Mouse (Mus musculus): ENCODE results near the gene Isoc2a. TPM values are rescaled to one million over a fixed set of nuclear protein-coding genes. Genes with fewer than 3 reads are reported as not detected.

Isoc2a gene
- total and polyA plus RNA-seq, 3 experiments, result 29.3 to 55.5 (median 48.9) TPM

- DNase-seq, result no peak
- intact Hi-C loops (cut with DNase I), result no loop called here
- TF ChIP-seq EP300 (IDR thresholded peaks at IDR 0.05; ENCODE audit: insufficient read depth, low read depth, low read length) (no peak), POLR2A (IDR thresholded peaks at IDR 0.05; ENCODE audit: insufficient read depth, low read depth, low read length) (no peak), CTCF (IDR thresholded peaks at IDR 0.05) (no peak)
- Histone ChIP-seq H3K79me2 (replicated peaks; ENCODE audit: control insufficient read depth, insufficient read depth, low read length) (no peaks in the 10 kb centered on the region), H3K4me3 (no peak overlapping the region), H3K27me3 (ENCODE audit: control insufficient read depth, insufficient read depth, low read length) (peaks cover 13% of the 10 kb centered on the region), H3K9ac (ENCODE audit: low read depth, low read length) (no peak overlapping the region), H3K4me1 (ENCODE audit: control insufficient read depth, insufficient read depth, low read length) (no peaks in the 10 kb centered on the region), H3K36me3 (ENCODE audit: control insufficient read depth, insufficient read depth, low read length) (no peaks in the 10 kb centered on the region), H3K27ac (no peak overlapping the region)
- 2% methylated on average over 16 of the region's 16 CpGs for WGBS
Observed at GRCm38 (mm10) chr7:4842634-4843131, 34.3 kb upstream of the Isoc2a start.

GRCm38 (mm10) chr7:4843604-4844244 is 33.2 kb upstream of the Isoc2a start:
- Histone ChIP-seq H3K9ac (ENCODE audit: low read depth, low read length) (no peak overlapping the region), H3K4me1 (ENCODE audit: control insufficient read depth, insufficient read depth, low read length) (no peaks in the 10 kb centered on the region), H3K36me3 (ENCODE audit: control insufficient read depth, insufficient read depth, low read length) (no peaks in the 10 kb centered on the region), H3K4me3 (no peak overlapping the region), H3K27me3 (ENCODE audit: control insufficient read depth, insufficient read depth, low read length) (peaks cover 12% of the 10 kb centered on the region), H3K79me2 (replicated peaks; ENCODE audit: control insufficient read depth, insufficient read depth, low read length) (no peaks in the 10 kb centered on the region), H3K27ac (no peak overlapping the region)
- WGBS, result 1% methylated on average over 34 of the region's 34 CpGs
- DNase-seq, result no peak
- TF ChIP-seq CTCF (IDR thresholded peaks at IDR 0.05) (no peak), EP300 (IDR thresholded peaks at IDR 0.05; ENCODE audit: insufficient read depth, low read depth, low read length) (no peak), POLR2A (IDR thresholded peaks at IDR 0.05; ENCODE audit: insufficient read depth, low read depth, low read length) (no peak)
- intact Hi-C loops (cut with DNase I), result no loop called here

- Histone ChIP-seq H3K4me1 (ENCODE audit: control insufficient read depth, insufficient read depth, low read length) (no peaks in the 10 kb centered on the region), H3K27ac (no peak within 1 kb of the TSS), H3K36me3 (ENCODE audit: control insufficient read depth, insufficient read depth, low read length) (no peaks in the 10 kb centered on the region), H3K27me3 (ENCODE audit: control insufficient read depth, insufficient read depth, low read length) (peaks cover 12% of the 10 kb centered on the region), H3K9ac (ENCODE audit: low read depth, low read length) (no peak within 1 kb of the TSS), H3K4me3 (no peak within 1 kb of the TSS), H3K79me2 (replicated peaks; ENCODE audit: control insufficient read depth, insufficient read depth, low read length) (no peaks in the 10 kb centered on the region)
- intact Hi-C loops (cut with DNase I), result no loop called here
- TF ChIP-seq CTCF (IDR thresholded peaks at IDR 0.05) (no peak), EP300 (IDR thresholded peaks at IDR 0.05; ENCODE audit: insufficient read depth, low read depth, low read length) (no peak), POLR2A (IDR thresholded peaks at IDR 0.05; ENCODE audit: insufficient read depth, low read depth, low read length) (no peak)
- WGBS, result 3% methylated on average over 40 of the region's 41 CpGs
- DNase-seq, result no peak
Observed at GRCm38 (mm10) chr7:4844245-4844916, 32.6 kb upstream of the Isoc2a start, which contains the start of gene Shisa7. TSS of gene Shisa7 (minus strand) at chr7:4844696.

GRCm38 (mm10) chr7:4844917-4845309 is 32.0 kb upstream of the Isoc2a start:
- no peak overlapping the region for H3K9ac ChIP-seq (ENCODE audit: low read depth, low read length)
- H3K36me3 ChIP-seq (ENCODE audit: control insufficient read depth, insufficient read depth, low read length), result no peaks in the 10 kb centered on the region
- H3K4me3 ChIP-seq, result no peak overlapping the region
- H3K27ac ChIP-seq, result no peak overlapping the region
- H3K79me2 ChIP-seq (replicated peaks; ENCODE audit: control insufficient read depth, insufficient read depth, low read length), result no peaks in the 10 kb centered on the region
- intact Hi-C loops (cut with DNase I), result no loop called here
- WGBS, result 7% methylated on average over 13 of the region's 13 CpGs
- H3K27me3 ChIP-seq (ENCODE audit: control insufficient read depth, insufficient read depth, low read length), result peaks cover 12% of the 10 kb centered on the region
- no peak for DNase-seq
- TF ChIP-seq EP300 (IDR thresholded peaks at IDR 0.05; ENCODE audit: insufficient read depth, low read depth, low read length) (no peak), CTCF (IDR thresholded peaks at IDR 0.05) (no peak), POLR2A (IDR thresholded peaks at IDR 0.05; ENCODE audit: insufficient read depth, low read depth, low read length) (no peak)
- no peaks in the 10 kb centered on the region for H3K4me1 ChIP-seq (ENCODE audit: control insufficient read depth, insufficient read depth, low read length)

- TF ChIP-seq POLR2A (IDR thresholded peaks at IDR 0.05; ENCODE audit: insufficient read depth, low read depth, low read length), result no peak
- TF ChIP-seq EP300 (IDR thresholded peaks at IDR 0.05; ENCODE audit: insufficient read depth, low read depth, low read length), result no peak
- TF ChIP-seq CTCF (IDR thresholded peaks at IDR 0.05), result no peak
- WGBS, result 51% methylated on average over 9 of the region's 9 CpGs
- no peak overlapping the region for H3K4me3 ChIP-seq
- H3K4me1 ChIP-seq (ENCODE audit: control insufficient read depth, insufficient read depth, low read length), result no peaks in the 10 kb centered on the region
- no peak overlapping the region for H3K9ac ChIP-seq (ENCODE audit: low read depth, low read length)
- H3K27me3 ChIP-seq (ENCODE audit: control insufficient read depth, insufficient read depth, low read length), result peaks cover 3% of the 10 kb centered on the region
- H3K36me3 ChIP-seq (ENCODE audit: control insufficient read depth, insufficient read depth, low read length), result no peaks in the 10 kb centered on the region
- intact Hi-C loops (cut with DNase I), result no loop called here
- no peaks in the 10 kb centered on the region for H3K79me2 ChIP-seq (replicated peaks; ENCODE audit: control insufficient read depth, insufficient read depth, low read length)
- no peak overlapping the region for H3K27ac ChIP-seq
- no peak for DNase-seq
Observed at GRCm38 (mm10) chr7:4849372-4849771, 27.6 kb upstream of the Isoc2a start.
